Mouse (Mus musculus) C2C12 (cell line): ENCODE measurements at regions not wholly inside any gene's neighbourhood (a gene's known extent, or its start where the extent isn't known, plus 50 kb on each side); places are given as distances from the start of the nearest gene placed in this dataset.

ENCODE experiments used
- H3K27me3 ChIP-seq: one replicate; pipeline ENCODE4 v1.6.1; 2011; ENCODE audit not compliant: control insufficient read depth, insufficient read depth, insufficient read length
- H3K36me3 ChIP-seq: one replicate; pipeline ENCODE4 v1.6.1; 2011; ENCODE audit not compliant: control insufficient read depth, insufficient read depth
- H3K4me3 ChIP-seq: one replicate; pipeline ENCODE4 v1.5.1; 2011; ENCODE audit warnings: mild to moderate bottlenecking, control low read depth; ENCODE audit not compliant: poor library complexity, insufficient read depth, severe bottlenecking
- H3K79me2 ChIP-seq: one replicate; pipeline ENCODE4 v1.6.1; 2011; ENCODE audit not compliant: control insufficient read depth, insufficient read depth
- H3K79me3 ChIP-seq: one replicate; pipeline ENCODE4 v1.6.1; 2011; ENCODE audit warnings: low read depth, control low read depth
- H3ac ChIP-seq: one replicate; pipeline ENCODE3; 2011; ENCODE audit warnings: low read depth; ENCODE audit not compliant: control insufficient read depth, insufficient read length
- CEBPB ChIP-seq: IDR thresholded peaks from one replicate; pipeline ENCODE4 v1.6.1; 2011; ENCODE audit warnings: low read depth, mild to moderate bottlenecking, control low read depth, moderate library complexity
- CTCF ChIP-seq: IDR thresholded peaks from one replicate; pipeline ENCODE4 v1.5.1; 2011; ENCODE audit not compliant: control insufficient read depth, insufficient read depth, insufficient read length
- FOSL1 ChIP-seq: IDR thresholded peaks from one replicate; pipeline ENCODE4 v1.8.0; 2011; ENCODE audit warnings: mild to moderate bottlenecking, low read length; ENCODE audit not compliant: poor library complexity, insufficient read depth, severe bottlenecking
- MAX ChIP-seq: IDR thresholded peaks from one replicate; pipeline ENCODE4 v1.6.1; 2011; ENCODE audit warnings: mild to moderate bottlenecking, control low read depth
- MYOD1 ChIP-seq: IDR thresholded peaks from one replicate; pipeline ENCODE4 v1.6.1; 2011; ENCODE audit warnings: low read depth; ENCODE audit not compliant: control insufficient read depth, insufficient read length
- MYOG ChIP-seq: IDR thresholded peaks from one replicate; pipeline ENCODE4 v1.6.1; 2011; ENCODE audit not compliant: control insufficient read depth, insufficient read length; ENCODE audit errors: extremely low read depth
- USF1 ChIP-seq: IDR thresholded peaks from one replicate; pipeline ENCODE4 v1.6.1; 2011; ENCODE audit warnings: low read depth, mild to moderate bottlenecking, control low read depth, moderate library complexity

GRCm38 (mm10) chr8:87067106-87067505 is 182.0 kb upstream of the N4bp1 start:
- Histone ChIP-seq H3K36me3 (no peaks in the 10 kb centered on the region), H3K27me3 (no peaks in the 10 kb centered on the region), H3K79me2 (no peaks in the 10 kb centered on the region), H3ac (no peak overlapping the region), H3K4me3 (no peak overlapping the region), H3K79me3 (no peaks in the 10 kb centered on the region)
- TF ChIP-seq FOSL1 (no peak), MAX (no peak), USF1 (no peak), CEBPB (no peak), MYOD1 (no peak), CTCF (no peak), MYOG (no peak)

GRCm38 (mm10) chr8:87064768-87065167 is 179.7 kb upstream of the N4bp1 start:
- TF ChIP-seq FOSL1: no peak
- no peak for TF ChIP-seq USF1
- TF ChIP-seq MYOG: no peak
- no peak for TF ChIP-seq MYOD1
- no peak for TF ChIP-seq MAX
- TF ChIP-seq CEBPB: no peak
- TF ChIP-seq CTCF: no peak
- H3K79me3 ChIP-seq: no peaks in the 10 kb centered on the region
- no peaks in the 10 kb centered on the region for H3K79me2 ChIP-seq
- H3K36me3 ChIP-seq: no peaks in the 10 kb centered on the region
- H3K4me3 ChIP-seq: no peak overlapping the region
- no peaks in the 10 kb centered on the region for H3K27me3 ChIP-seq
- H3ac ChIP-seq: no peak overlapping the region

GRCm38 (mm10) chr8:87064250-87064747 is 179.2 kb upstream of the N4bp1 start:
- TF ChIP-seq USF1 (no peak), MAX (no peak), FOSL1 (no peak), MYOG (no peak), CEBPB (no peak), CTCF (no peak), MYOD1 (no peak)
- H3K79me3 ChIP-seq: no peaks in the 10 kb centered on the region
- no peak overlapping the region for H3K4me3 ChIP-seq
- no peaks in the 10 kb centered on the region for H3K36me3 ChIP-seq
- H3ac ChIP-seq: no peak overlapping the region
- H3K27me3 ChIP-seq: no peaks in the 10 kb centered on the region
- no peaks in the 10 kb centered on the region for H3K79me2 ChIP-seq

GRCm38 (mm10) chr8:87063588-87063987 is 178.5 kb upstream of the N4bp1 start:
- Histone ChIP-seq H3K4me3 (no peak overlapping the region), H3ac (no peak overlapping the region), H3K79me3 (no peaks in the 10 kb centered on the region), H3K79me2 (no peaks in the 10 kb centered on the region), H3K36me3 (no peaks in the 10 kb centered on the region), H3K27me3 (no peaks in the 10 kb centered on the region)
- TF ChIP-seq USF1: no peak
- TF ChIP-seq MAX: no peak
- no peak for TF ChIP-seq MYOD1
- no peak for TF ChIP-seq FOSL1
- TF ChIP-seq CEBPB: no peak
- TF ChIP-seq MYOG: no peak

GRCm38 (mm10) chr8:87049746-87050145 is 164.7 kb upstream of the N4bp1 start:
- Histone ChIP-seq H3ac (no peak overlapping the region), H3K79me2 (no peaks in the 10 kb centered on the region), H3K36me3 (no peaks in the 10 kb centered on the region), H3K79me3 (no peaks in the 10 kb centered on the region), H3K4me3 (no peak overlapping the region), H3K27me3 (no peaks in the 10 kb centered on the region)
- TF ChIP-seq USF1 (no peak), FOSL1 (no peak), CEBPB (no peak), CTCF (no peak), MYOD1 (no peak), MAX (no peak), MYOG (no peak)

- H3K27me3 ChIP-seq: peaks cover 3% of the 10 kb centered on the region
- no peaks in the 10 kb centered on the region for H3K79me2 ChIP-seq
- no peak overlapping the region for H3ac ChIP-seq
- no peak for TF ChIP-seq CTCF
- H3K4me3 ChIP-seq: no peak overlapping the region
- H3K36me3 ChIP-seq: no peaks in the 10 kb centered on the region
- H3K79me3 ChIP-seq: no peaks in the 10 kb centered on the region
Measured at GRCm38 (mm10) chr8:87049196-87049595, 164.1 kb upstream of the N4bp1 start.
